Mouse (Mus musculus): ENCODE data around the gene Zdhhc18.
"Not testable (repeated sequence)": the region's sequence is repeated elsewhere in the genome, so short reads cannot be mapped to it uniquely, and the experiment has no call there.

DNA sequence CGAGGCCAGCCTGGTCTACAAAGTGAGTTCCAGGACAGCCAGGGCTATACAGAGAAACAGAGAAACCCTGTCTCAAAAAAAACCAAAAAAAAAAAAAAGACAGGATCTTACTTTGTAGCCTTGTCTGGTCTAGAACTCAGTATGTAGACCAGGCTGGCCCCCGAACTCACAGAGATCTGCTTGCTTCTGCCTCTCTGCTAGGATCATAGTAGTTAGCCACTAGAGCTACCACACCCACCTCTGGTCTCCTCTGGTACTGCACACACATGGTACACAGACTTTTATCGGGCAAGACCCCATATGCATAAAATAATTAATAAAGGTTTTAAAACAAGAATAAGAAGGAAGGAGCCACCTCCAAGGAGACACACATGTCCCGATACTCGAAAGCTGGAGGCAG lies 4.1 kb upstream of the Zdhhc18 start:
- not testable (repeated sequence) for TF ChIP-seq CTCF, EP300 (IDR thresholded peaks at IDR 0.05; ENCODE audit: low read depth)
